Mouse (Mus musculus): ENCODE measurements around the gene Cracr2a. TPM values are rescaled to one million over a fixed set of nuclear protein-coding genes. Genes with fewer than 3 reads are reported as not detected.
"Not testable (repeated sequence)": the region's sequence is repeated elsewhere in the genome, so short reads cannot be mapped to it uniquely, and the experiment has no call there.

The Cracr2a gene
- polyA plus RNA-seq (2017; shearing (Covaris generic)), result 10 to 100 TPM; 13.6 to 19.4 TPM

DNA sequence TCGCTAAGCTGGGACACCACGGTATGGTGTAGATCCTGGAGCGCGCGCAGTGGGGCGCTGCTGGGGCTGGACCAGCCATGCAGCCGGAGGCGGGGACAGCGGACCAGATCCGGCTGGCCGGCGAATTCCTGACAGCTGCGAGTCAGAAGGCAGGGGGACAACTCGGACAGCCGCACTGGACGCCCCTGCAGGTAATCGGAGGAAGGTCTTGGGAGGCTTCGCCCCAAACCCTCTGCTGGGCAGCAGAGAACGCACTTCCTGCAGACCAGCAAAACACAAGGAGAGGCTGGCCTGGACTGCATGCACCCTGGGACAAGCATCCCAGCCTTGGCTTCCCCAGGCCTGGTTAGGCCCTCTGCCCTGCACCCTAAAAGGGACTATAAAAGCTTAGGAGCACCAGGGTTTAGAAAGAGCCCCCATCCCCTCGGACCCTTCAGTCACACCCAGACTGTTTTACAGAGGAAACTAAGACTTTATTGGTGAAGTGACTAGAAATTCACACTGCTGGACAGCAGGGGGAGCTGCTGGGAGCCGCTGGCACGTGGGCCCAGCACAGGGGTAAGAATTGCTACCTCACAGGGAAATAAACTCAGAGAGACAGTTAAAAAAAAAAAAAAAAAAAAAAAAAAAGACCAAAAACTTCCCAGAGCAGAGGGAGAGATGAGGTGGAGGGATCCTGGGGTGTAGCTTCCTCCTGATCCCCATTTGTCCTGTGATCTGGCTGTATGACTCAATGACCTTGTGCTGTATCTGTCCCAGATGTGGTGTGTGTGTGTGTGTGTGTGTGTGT, at the start of gene Cracr2a:
Gene Cracr2a, plus strand, starts transcription at position 108 of the 790 bp plus-strand sequence.
- peak; percentile 92 for ATAC-seq

- not testable (repeated sequence) for ATAC-seq
These were observed 47.4 kb upstream of the Cracr2a start for GRCm38 (mm10) chr6:127513776-127514175.

DNA sequence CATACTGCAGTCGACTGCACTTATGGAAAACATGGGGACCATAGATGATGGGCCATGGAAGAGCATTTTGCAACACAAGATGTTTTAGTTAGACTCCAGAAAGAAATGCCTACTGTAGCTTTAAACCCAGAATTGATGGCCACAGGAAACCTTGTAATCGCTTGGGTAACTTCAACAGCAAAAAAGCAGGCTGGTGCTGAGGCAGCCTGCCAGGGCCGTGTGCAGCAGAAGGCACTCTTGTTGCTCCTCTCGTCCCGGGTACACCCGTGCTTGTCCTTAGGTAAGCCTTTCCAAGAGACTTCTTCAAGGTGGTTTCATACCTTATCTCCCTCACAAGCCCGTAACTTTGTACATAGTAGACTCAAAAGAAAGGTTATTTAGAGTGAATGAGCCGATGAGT, 40.0 kb upstream of the Cracr2a start:
- no peak for ATAC-seq

- ATAC-seq, result no peak
These were observed 38.8 kb upstream of the Cracr2a start for GRCm38 (mm10) chr6:127522326-127522725.

GRCm38 (mm10) chr6:127524442-127524841, 36.7 kb upstream of the Cracr2a start:
- peak; percentile 57 for ATAC-seq

DNA sequence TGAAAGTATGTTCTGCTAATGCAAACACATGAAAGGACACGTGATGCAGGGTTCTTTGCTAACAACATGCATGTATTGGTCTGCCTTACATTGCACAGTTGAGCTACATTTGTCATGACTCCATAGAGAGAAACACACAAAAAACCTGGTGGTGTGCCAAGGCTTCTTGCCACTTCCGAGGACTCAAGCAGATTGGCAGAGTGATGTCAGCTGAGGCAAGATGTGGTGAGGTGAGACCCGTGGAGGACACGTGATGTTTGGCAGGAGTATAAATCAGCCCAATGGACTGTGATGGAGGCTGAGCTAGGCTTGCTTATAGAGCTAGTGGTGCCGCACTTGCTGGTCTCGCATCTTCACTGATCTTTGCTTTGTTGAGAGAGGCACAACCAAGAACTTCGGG, 32.5 kb upstream of the Cracr2a start:
- ATAC-seq, result no peak

- ATAC-seq, result no peak
These were observed 31.7 kb upstream of the Cracr2a start for GRCm38 (mm10) chr6:127529451-127529850.

DNA sequence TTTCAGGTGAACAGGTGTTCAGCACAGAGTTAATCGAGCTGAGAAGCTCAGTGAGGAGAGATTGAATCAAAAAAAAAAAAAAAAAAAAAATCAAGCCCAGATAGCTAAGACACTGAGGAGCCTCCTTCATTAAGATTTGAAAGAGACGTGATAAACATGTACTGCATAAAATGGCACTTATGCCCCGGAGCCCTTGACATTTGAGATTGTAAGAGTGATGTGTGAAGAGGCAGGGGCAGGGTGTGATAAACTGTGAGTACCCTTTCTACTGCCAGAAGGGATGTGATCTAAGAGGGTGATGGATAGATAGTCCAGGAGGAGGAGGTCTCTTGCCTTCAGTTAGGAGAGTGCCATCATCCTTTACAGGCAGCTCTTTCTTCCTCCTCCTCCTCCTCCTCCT, 30.9 kb upstream of the Cracr2a start:
- no peak for ATAC-seq

GRCm38 (mm10) chr6:127531412-127532205, 29.5 kb upstream of the Cracr2a start:
- no peak for ATAC-seq

DNA sequence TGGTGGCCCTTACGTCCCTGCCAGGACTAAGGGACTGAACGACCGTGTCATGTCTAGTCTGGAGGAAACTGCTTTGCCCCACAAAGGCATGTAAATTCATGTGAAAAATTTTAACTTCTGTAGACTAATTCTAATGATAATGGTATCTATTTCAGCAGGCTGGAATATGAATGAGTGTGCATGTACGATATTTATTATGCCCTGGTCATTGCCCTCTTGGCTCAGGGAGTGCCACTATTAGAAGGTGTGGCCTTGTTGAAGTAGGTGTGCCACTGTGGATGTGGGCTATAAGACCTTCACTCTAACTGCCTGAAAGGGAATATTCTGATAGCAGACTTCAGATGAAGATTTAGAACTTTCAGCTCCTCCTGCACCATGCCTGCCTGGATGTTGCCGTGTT, 28.8 kb upstream of the Cracr2a start:
- ATAC-seq, result no peak

- no peak for ATAC-seq
These were observed 27.4 kb upstream of the Cracr2a start for GRCm38 (mm10) chr6:127533766-127534165.

GRCm38 (mm10) chr6:127537035-127537434, 24.1 kb upstream of the Cracr2a start:
- no peak for ATAC-seq

DNA sequence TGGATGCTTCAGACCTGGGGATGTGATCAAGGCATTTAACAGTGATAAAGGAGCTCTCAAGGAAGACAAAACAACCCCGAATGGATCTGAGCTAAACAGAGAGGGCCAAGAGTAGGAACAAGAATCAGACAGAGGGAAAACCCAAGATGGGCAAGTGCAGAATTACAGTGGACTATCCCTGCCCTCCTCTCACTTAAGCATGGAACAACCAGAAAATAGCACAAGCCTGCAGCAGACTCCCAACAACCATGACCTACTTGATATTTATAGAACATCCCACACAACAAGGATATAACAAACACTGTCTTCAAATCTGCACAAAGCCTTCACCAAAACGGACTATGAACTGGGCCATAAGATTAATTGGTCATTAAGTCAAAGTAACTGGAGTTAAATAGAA, 23.0 kb upstream of the Cracr2a start:
- ATAC-seq, result no peak

DNA sequence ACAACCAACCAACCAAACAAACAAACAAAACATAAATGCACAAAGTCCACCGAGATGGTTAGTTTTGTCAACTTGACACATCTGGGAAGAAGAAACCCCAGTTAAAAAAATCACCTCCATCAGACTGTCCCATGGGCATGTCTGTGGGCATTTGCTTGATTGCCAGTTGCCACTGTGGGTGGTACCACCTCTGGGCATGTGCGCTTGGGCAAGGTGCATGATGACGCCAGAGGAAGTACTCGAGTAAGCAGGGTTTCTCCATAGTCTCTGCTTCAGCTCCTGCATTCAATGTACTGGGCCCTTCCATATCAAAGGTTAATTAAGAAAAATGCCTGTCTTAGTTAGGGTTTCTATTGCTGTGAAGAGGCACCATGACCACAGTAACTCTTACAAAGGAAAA, 21.9 kb upstream of the Cracr2a start:
- no peak for ATAC-seq

DNA sequence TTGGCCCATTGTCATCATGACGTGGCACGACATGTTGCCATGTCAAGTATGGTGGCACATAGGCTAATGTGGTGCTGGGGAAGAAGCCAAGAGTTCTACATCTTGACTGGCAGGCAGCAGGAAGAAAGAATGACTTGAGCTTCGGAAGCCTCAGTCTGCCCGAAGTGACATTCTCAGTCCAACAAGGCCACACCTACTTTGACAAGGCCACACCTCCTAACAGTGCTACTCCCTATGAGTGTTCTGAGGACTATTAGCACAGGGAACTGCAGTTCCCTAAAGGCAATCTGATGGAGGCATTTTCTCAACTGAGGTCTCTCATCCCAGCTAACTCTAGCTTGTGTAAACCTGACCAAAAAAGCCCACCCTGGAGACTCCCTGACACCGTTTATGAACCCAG, 21.5 kb upstream of the Cracr2a start:
- no peak for ATAC-seq

- no peak for ATAC-seq
These were observed 20.6 kb upstream of the Cracr2a start for GRCm38 (mm10) chr6:127540517-127540916.

- ATAC-seq, result peak; percentile 67
These were observed 19.3 kb upstream of the Cracr2a start for GRCm38 (mm10) chr6:127541617-127542374.

GRCm38 (mm10) chr6:127546676-127547075, 14.5 kb upstream of the Cracr2a start:
- no peak for ATAC-seq

DNA sequence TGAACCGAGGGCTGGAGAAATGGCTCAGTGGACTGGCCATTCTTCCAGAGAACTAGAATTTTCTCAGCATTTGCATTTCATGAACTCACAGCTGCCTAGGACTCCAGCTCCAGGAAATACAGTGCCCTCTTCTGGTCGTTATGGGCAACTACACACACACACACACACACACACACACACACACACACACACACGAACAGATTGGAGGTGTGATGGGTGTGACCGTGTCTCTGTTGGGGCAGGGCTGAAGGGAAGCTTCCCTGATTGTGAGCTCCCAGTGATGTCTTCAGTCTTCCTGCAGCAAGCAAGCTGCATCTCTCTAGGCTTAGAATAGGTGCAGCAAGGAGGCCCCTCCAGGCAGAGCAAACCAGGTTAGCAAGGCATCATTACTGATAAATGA, 8.2 kb upstream of the Cracr2a start:
- ATAC-seq, result no peak

- ATAC-seq, result no peak
These were observed 5.6 kb upstream of the Cracr2a start for GRCm38 (mm10) chr6:127555553-127555952.

DNA sequence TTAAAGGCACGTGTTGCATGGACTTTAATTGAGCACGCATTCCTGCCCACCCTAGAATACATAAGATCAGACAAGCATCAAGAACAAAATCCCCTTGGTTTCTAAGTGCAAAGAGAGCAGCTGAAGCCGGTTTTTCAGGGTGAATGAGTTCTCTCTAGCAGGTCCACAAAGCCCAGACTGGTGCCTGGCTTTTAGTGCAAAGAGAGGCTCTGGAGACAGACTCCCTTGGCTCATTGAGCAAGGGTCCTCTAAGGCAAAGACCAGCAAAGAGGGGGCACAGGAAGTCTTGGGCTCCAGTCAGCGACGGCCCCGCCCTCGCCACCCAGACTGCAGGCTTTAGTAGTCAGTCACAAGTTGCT, 287 bp upstream of the Cracr2a start:
- ATAC-seq, result no peak

DNA sequence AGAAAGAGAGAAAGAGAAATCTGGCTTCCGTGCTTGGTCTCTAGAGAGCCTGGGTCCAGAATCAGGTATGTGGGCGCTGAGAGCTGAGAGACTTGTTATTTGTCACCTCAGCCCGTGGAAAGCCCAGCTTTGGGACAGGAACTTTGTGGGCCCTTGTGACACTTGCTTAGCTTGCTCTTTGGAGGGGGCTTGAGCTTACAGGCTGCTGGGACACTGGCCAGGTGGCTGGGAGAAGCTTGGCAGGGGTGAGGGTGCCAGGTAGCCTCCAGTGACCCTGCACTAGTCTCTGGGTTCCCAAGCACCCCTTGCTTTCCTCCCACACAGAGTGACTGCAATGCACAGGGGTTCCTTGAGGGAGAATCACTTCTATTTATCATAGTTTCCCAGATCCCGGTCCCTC, 2.4 kb downstream of the Cracr2a start:
- ATAC-seq, result no peak
